Mouse (Mus musculus): Measurements from ENCODE around the gene Rgs12.

Gene Rgs12

GRCm38 (mm10) chr5:34931091-34931490 lies 18.2 kb upstream of the Rgs12 start:
- ATAC-seq (ENCODE audit: insufficient number of reproducible peaks, low FRiP score, low TSS enrichment), result no peak

DNA sequence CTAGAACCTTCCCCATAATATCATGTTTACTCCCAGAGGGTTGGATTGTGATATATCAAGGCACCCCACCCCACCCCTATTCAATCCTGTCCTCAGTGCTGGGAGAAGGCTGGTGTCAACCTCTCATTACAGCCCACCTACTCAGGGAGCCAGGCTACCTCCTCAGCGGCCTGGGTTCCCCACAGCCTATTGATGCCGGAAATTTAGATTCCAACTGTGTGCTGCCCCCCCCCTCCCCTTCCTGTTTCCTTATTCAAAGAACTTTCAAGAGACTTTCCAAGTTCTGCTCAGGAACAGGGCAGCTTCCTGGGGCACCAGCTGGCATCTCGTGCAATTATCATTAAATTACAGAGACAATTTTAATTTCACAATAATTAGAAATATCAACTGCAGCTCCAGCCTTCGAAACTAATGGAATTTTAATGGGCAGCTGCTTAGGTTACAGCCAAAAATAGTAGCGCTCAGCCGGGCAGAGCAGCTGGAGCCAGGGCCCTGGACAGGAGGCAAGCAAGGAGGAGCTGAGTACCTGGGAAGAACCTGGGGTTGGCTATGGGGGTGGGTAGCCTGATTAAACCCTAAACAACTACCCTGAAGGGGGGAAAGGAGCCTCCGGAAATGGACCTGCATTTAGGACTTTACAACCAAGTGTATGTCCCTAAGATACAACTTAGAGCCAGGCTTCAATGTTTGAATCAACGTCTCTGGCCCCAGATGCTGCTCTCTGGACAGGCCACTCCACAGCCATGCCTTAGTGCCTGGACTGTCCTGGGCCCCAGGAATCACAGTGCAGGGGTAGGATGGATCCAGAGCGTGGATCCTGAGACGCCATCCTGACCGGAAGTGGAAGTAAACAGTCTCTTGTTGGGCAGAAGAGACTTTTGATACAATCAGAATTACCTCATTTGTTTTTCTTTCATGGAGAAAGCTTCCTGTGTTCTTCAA lies 17.5 kb upstream of the Rgs12 start:
- no peak for ATAC-seq (ENCODE audit: insufficient number of reproducible peaks, low FRiP score, low TSS enrichment)

- ATAC-seq (ENCODE audit: insufficient number of reproducible peaks, low FRiP score, low TSS enrichment), result no peak
These were observed 16.8 kb upstream of the Rgs12 start for GRCm38 (mm10) chr5:34932458-34932806.

DNA sequence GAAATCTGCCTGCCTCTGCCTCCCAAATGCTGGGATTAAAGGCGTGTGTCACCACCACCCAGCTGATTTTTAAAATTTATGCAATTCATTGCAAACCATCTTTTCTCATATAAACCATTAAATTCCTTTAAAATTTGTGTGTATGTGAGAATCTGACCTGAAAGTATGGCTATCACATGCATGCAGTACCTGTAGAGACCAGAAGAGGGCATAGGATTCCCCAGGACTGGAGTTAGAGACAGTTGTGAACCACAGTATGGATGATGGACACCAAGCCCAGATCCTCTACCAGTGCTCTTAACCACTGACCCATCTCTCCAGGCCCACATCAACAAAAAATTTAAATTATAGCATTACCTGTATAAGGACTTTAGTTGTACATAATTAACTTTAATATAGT lies 15.8 kb upstream of the Rgs12 start:
- ATAC-seq (ENCODE audit: insufficient number of reproducible peaks, low FRiP score, low TSS enrichment), result no peak

GRCm38 (mm10) chr5:34941710-34942470 lies 7.4 kb upstream of the Rgs12 start:
- no peak for ATAC-seq (ENCODE audit: insufficient number of reproducible peaks, low FRiP score, low TSS enrichment)

DNA sequence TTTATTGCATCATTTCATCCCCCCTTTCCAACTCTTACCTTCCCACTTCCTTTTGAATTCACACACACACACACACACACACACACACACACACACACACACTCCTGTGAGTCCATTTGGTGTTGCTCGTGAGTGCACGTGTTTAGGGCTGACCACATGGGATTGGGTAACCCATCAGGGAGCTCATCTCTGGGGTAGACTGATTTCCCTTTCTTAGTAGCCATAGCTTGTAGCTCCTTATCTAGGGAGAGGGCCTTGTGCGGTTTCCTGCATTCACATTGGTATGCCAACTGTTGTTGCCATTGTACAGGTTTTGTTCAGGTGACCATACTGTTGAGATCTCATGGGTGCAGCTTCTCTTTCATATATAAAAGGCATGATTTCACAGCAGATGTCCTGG lies 5.8 kb upstream of the Rgs12 start:
- no peak for ATAC-seq (ENCODE audit: insufficient number of reproducible peaks, low FRiP score, low TSS enrichment)

DNA sequence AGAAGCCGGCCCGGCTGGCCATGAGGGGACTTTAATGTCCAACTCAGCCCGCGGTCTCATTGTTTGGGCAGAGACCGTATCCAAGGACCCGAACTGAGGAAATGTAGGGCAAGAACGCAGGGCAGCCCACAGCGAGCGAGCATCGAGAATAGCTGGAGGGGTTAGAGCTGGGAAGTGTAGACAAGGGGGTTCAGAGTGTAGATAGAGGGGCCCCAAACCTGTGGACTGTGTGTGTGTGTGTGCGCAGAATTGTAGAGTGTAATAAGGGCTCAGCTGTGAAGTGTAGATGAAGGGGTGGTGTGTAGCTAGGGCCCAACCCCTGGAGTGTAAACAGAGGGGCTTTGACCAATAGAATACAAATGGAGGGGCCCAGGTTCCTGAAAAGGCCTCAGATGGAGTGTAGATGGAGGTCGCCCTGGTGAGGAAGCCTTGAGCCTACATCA lies 545 bp downstream of the Rgs12 start:
- ATAC-seq (ENCODE audit: insufficient number of reproducible peaks, low FRiP score, low TSS enrichment), result no peak

- ATAC-seq (ENCODE audit: insufficient number of reproducible peaks, low FRiP score, low TSS enrichment), result no peak
These were observed 1.4 kb downstream of the Rgs12 start for GRCm38 (mm10) chr5:34950486-34951160.

DNA sequence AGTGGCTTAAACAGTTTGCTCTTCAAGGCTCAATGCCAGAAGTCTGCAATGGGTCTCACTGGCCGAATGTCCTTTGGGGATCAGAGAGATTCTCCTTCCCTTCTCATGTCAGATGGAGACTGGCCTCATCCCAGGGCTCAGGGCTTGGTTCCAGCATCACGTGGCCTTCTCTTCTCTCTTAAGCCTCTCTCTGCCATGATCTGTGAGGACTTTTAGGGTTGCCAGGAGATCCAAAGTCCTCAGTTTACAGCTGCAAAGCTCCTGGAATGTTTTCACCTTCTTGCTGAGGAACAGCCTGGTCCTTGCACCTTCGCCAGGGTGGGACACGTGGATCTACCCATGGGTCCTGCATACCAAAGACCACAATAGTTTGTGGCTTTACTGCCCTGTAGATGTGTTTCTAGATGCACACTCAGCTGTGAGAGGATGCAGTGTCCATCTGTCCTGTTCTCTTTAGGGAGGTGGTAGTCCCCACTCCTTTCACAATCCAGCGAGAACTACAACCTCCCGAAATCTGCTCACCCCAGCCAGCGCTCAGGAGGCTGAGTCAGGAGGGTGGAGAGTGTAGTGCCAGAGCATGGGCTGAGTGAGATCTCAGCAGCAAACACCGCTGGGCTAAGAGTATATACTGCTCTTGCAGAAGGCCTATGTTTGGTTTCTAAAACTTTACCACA lies 2.1 kb downstream of the Rgs12 start:
- ATAC-seq (ENCODE audit: insufficient number of reproducible peaks, low FRiP score, low TSS enrichment), result no peak

DNA sequence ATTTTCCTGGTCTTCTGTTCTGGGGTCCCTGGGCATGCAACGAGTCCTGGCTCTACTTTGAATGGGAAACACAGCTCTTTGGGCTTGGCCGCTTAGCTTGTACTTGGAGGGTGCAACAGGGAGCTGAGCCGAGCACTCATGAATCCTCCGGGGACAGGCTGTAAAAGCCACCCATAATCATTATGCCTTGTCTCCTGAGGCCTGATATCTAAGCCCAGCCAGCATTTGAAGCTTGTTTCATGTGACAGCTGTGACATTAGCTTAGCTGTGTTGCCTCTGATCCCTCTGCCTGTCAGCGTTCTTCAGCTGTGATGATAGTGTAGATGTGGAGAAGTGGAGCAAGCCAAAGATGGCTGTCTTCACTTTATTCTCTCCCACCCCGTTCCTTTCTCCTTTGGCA lies 5.3 kb downstream of the Rgs12 start:
- ATAC-seq (ENCODE audit: insufficient number of reproducible peaks, low FRiP score, low TSS enrichment), result no peak

- no peak for ATAC-seq (ENCODE audit: insufficient number of reproducible peaks, low FRiP score, low TSS enrichment)
These were observed 6.4 kb downstream of the Rgs12 start for GRCm38 (mm10) chr5:34955630-34956029.

DNA sequence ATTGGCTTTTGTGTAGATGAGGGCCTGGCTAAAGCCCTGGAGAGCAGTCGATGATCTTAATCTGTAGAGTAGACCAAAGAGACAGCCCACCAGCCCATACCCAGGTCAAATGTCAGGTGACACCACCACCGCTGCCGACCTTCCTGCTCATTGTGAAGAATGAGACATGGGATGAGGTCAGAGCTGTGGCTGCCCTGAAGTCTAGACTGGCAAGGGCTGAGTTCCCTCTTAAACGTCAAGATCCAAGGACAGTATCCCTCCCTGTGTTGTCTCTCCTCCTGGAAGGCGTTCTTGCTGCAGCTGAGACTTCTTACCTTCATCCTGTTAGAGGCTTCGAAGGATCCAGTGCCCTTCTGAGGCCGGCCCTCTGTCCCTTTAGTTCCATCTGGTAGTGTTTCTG lies 6.9 kb downstream of the Rgs12 start:
- ATAC-seq (ENCODE audit: insufficient number of reproducible peaks, low FRiP score, low TSS enrichment), result no peak

GRCm38 (mm10) chr5:34957015-34957414 lies 7.8 kb downstream of the Rgs12 start:
- ATAC-seq (ENCODE audit: insufficient number of reproducible peaks, low FRiP score, low TSS enrichment), result no peak

- no peak for ATAC-seq (ENCODE audit: insufficient number of reproducible peaks, low FRiP score, low TSS enrichment)
These were observed 10.8 kb downstream of the Rgs12 start for GRCm38 (mm10) chr5:34960021-34960420.

GRCm38 (mm10) chr5:34965531-34965930 lies 16.3 kb downstream of the Rgs12 start:
- no peak for ATAC-seq (ENCODE audit: insufficient number of reproducible peaks, low FRiP score, low TSS enrichment)

DNA sequence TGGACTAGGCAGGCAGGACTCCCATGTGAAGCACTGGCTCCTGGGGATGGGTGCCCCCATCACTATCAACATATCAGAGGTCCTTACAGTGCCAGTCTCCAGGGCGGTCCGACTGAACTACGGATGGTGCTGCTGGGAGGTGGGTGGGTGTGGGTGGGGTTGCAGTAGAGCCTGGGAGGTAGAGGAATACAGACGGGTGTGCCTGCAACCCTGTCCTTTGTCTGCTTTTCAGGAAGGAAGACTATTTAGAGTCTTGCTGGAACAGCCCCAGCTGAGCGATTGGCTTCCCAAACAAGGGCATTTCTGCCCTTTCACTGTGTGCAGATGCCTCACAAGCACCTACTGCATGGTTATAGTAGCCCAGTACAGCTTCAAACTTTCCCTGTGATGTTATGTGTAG lies 19.1 kb downstream of the Rgs12 start:
- no peak for ATAC-seq (ENCODE audit: insufficient number of reproducible peaks, low FRiP score, low TSS enrichment)

GRCm38 (mm10) chr5:34972471-34972870 lies 23.2 kb downstream of the Rgs12 start:
- no peak for ATAC-seq (ENCODE audit: insufficient number of reproducible peaks, low FRiP score, low TSS enrichment)

GRCm38 (mm10) chr5:34973560-34974317 lies 24.5 kb downstream of the Rgs12 start:
- ATAC-seq (ENCODE audit: insufficient number of reproducible peaks, low FRiP score, low TSS enrichment), result no peak

- ATAC-seq (ENCODE audit: insufficient number of reproducible peaks, low FRiP score, low TSS enrichment), result no peak
These were observed 25.7 kb downstream of the Rgs12 start for GRCm38 (mm10) chr5:34974773-34975443.

Measured in cerebellum, adult (tissue).